Mouse (Mus musculus) G1E (cell line): Measurements from ENCODE around the gene Ccdc182. TPM values are rescaled to one million over a fixed set of nuclear protein-coding genes. Genes with fewer than 3 reads are reported as not detected.

Experiments
- ATAC-seq: 2 replicates; pipeline ENCODE4 v1.8.0; 2016; ENCODE audit warnings: mild to moderate bottlenecking; ENCODE audit not compliant: insufficient number of reproducible peaks, poor library complexity, low FRiP score, severe bottlenecking; ENCODE audit errors: extremely low read depth
- DNase-seq: peaks from one replicate; pipeline ENCODE4 v3.0.0; 2012; ENCODE audit warnings: low spot score
- H3K27me3 ChIP-seq: 2 replicates; pipeline ENCODE4 v1.6.1; 2012; ENCODE audit warnings: mild to moderate bottlenecking, low read length, inconsistent platforms; ENCODE audit not compliant: insufficient read depth
- H3K36me3 ChIP-seq: replicated peaks from 2 replicates; pipeline ENCODE3; 2012; ENCODE audit warnings: mild to moderate bottlenecking, inconsistent platforms
- H3K4me1 ChIP-seq: 2 replicates; pipeline ENCODE4 v1.6.1; 2012; ENCODE audit warnings: low read depth, low read length, inconsistent platforms, mixed read lengths; ENCODE audit not compliant: insufficient read depth
- H3K4me3 ChIP-seq: 2 replicates; pipeline ENCODE4 v1.5.1; 2012; ENCODE audit warnings: low read depth, mild to moderate bottlenecking, inconsistent platforms, low read length, moderate library complexity, mixed read lengths
- H3K9me3 ChIP-seq: replicated peaks from 2 replicates; pipeline ENCODE4 v1.6.1; 2012; ENCODE audit warnings: inconsistent platforms
- CTCF ChIP-seq: IDR thresholded peaks from 2 replicates; pipeline ENCODE4 v1.5.1; 2012; ENCODE audit warnings: low read depth, low read length, inconsistent platforms, mixed read lengths
- GATA1 ChIP-seq: IDR thresholded peaks from 2 replicates; pipeline ENCODE4 v1.6.1; 2012; ENCODE audit warnings: borderline replicate concordance, low read length, inconsistent platforms, mixed read lengths
- GATA2 ChIP-seq: IDR thresholded peaks from 2 replicates; pipeline ENCODE4 v1.6.1; 2012; ENCODE audit warnings: low read depth, low read length, inconsistent platforms, borderline replicate concordance
- POLR2AphosphoS5 ChIP-seq: IDR thresholded peaks from 2 replicates; pipeline ENCODE4 v1.6.1; 2012; ENCODE audit warnings: low read depth, low read length, inconsistent platforms; ENCODE audit not compliant: insufficient replicate concordance
- TAL1 ChIP-seq: conservative IDR thresholded peaks from 2 replicates; pipeline ENCODE4 v1.6.1; 2012; ENCODE audit warnings: low read depth, low read length, inconsistent platforms, mixed read lengths
- polyA plus RNA-seq: library from polyadenylated mRNA; stranded (reverse); fragments of >175 nt; gene quantifications from 2 replicates; pipeline ENCODE4 v1.2.3, GENCODE M21; 2012
- total RNA-seq, 2 experiments: library from RNA; stranded (forward) in 1 of 2; stranded (reverse) in 1 of 2; fragments of 200-1000 nt in 1 of 2; fragments of >200 nt in 1 of 2; fragmentation: Nextera tagmentation in 1 of 2; gene quantifications; 2 replicates each; pipeline ENCODE4 v1.2.3; 2014 to 2017

Gene Ccdc182
- total and polyA plus RNA-seq, 3 experiments: not detected

DNA sequence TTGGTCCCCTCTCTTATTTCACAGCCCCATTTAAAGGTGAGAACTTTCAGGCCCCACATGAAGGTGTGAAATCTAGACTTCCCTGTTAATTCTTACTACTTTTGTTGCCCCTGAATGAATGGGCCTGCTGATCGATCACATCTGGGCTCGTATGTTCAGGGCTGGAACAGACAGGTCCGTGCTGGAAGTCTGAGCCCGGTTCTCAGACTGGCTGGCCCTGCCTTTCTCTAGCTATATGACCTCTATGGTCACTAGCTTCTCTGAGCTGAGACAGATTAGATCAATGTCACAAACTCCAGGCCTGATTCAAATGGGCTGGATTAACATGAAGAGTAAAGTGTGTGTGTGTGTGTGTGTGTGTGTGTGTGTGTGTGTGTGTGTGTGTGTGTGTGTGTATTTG, 14.9 kb upstream of the Ccdc182 start:
- DNase-seq (no peak), ATAC-seq (no peak)
- peaks cover 16% of the 10 kb centered on the region for H3K27me3 ChIP-seq
- H3K9me3 ChIP-seq: no peaks in the 10 kb centered on the region
- no peaks in the 10 kb centered on the region for H3K36me3 ChIP-seq
- no peak for TF ChIP-seq GATA1
- H3K4me3 ChIP-seq: no peak overlapping the region
- no peaks in the 10 kb centered on the region for H3K4me1 ChIP-seq

GRCm38 (mm10) chr11:88280426-88280836, 13.4 kb upstream of the Ccdc182 start:
- no peak for TF ChIP-seq TAL1
- no peak for TF ChIP-seq GATA2
- TF ChIP-seq GATA1: no peak
- TF ChIP-seq CTCF: no peak
- no peak for TF ChIP-seq POLR2AphosphoS5
- Histone ChIP-seq H3K36me3 (no peaks in the 10 kb centered on the region), H3K9me3 (no peaks in the 10 kb centered on the region), H3K27me3 (peaks cover 15% of the 10 kb centered on the region), H3K4me1 (no peaks in the 10 kb centered on the region), H3K4me3 (no peak overlapping the region)
- DNase-seq (no peak), ATAC-seq (no peak)

DNA sequence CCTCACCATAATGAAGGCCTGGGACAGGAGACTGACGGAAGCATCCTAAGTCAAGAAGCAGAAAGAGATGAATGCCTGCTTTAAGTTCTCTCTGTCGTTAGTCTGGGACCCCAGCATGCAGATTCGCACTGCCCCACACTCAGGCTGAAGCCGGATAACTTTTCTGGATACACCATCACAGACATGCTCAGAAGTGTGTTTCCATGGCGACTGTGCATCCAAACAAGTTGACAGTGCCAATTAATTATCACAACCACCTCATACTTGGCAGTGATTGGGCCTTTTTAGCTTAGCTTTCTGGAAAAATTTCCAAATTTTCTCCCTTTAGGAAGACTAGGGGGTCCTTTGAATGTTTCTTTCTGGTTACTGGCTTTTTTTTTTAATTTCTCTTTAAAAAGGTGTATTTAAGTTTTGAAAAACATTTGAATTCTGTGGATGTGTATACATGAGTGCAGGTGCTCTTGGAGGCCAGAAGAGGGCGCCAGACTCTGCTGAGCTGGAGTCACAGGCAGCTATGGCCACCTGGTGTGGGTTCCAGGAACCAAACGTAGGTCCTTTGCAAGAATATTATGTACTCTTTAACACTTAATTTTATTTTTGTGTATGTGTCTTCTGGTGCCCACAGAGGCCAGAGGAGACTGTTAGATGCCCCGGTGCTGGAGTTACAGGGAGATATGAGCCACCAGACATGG, 12.3 kb upstream of the Ccdc182 start:
- no peak for ATAC-seq

DNA sequence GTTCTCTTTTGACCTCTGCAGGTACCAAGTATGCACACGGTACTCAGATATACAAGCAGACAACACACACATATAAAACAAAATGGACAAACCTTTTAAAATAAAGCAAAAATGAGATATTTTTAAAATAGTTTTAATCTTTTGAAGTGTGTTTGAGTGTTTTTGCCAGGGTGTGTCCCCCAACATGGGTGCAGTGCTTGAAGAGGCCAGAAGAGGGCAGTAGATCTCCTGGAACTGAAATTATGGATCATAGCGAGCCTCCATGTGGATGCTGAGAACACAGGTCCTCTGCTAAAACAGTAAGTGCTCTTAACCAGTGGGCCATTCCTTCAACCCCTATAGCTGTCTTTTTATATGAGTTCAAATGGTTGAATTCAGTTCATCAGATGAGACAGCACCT, 11.3 kb upstream of the Ccdc182 start:
- TF ChIP-seq CTCF (no peak), GATA2 (no peak), POLR2AphosphoS5 (no peak), GATA1 (no peak), TAL1 (no peak)
- no peaks in the 10 kb centered on the region for H3K4me1 ChIP-seq
- no peaks in the 10 kb centered on the region for H3K36me3 ChIP-seq
- no peak overlapping the region for H3K4me3 ChIP-seq
- no peaks in the 10 kb centered on the region for H3K9me3 ChIP-seq
- ATAC-seq (no peak), DNase-seq (no peak)
- H3K27me3 ChIP-seq: peaks cover 21% of the 10 kb centered on the region

More for the DNA sequence above, 12.3 kb upstream of the Ccdc182 start:
- H3K27me3 ChIP-seq: peaks cover 21% of the 10 kb centered on the region
- DNase-seq: no peak
- no peaks in the 10 kb centered on the region for H3K36me3 ChIP-seq
- H3K4me3 ChIP-seq: no peak overlapping the region
- no peaks in the 10 kb centered on the region for H3K4me1 ChIP-seq
- no peak for TF ChIP-seq POLR2AphosphoS5
- TF ChIP-seq GATA2: no peak
- TF ChIP-seq GATA1: no peak
- no peak for TF ChIP-seq CTCF
- TF ChIP-seq TAL1: no peak
- H3K9me3 ChIP-seq: no peaks in the 10 kb centered on the region

- Histone ChIP-seq H3K4me3 (no peak overlapping the region), H3K9me3 (no peaks in the 10 kb centered on the region), H3K27me3 (peaks cover 19% of the 10 kb centered on the region), H3K4me1 (no peaks in the 10 kb centered on the region), H3K36me3 (no peaks in the 10 kb centered on the region)
- DNase-seq: no peak
- no peak for ATAC-seq
- TF ChIP-seq POLR2AphosphoS5 (no peak), CTCF (no peak), TAL1 (no peak), GATA1 (no peak), GATA2 (no peak)
Observed at GRCm38 (mm10) chr11:88286019-88286418, 7.8 kb upstream of the Ccdc182 start.

- no peak for TF ChIP-seq CTCF
- TF ChIP-seq GATA1: no peak
- no peak for TF ChIP-seq POLR2AphosphoS5
- TF ChIP-seq GATA2: no peak
- TF ChIP-seq TAL1: no peak
- DNase-seq (no peak), ATAC-seq (no peak)
- Histone ChIP-seq H3K9me3 (no peaks in the 10 kb centered on the region), H3K4me3 (no peak overlapping the region), H3K4me1 (no peaks in the 10 kb centered on the region), H3K27me3 (peaks cover 30% of the 10 kb centered on the region), H3K36me3 (no peaks in the 10 kb centered on the region)
Observed at GRCm38 (mm10) chr11:88288400-88288799, 5.5 kb upstream of the Ccdc182 start.

GRCm38 (mm10) chr11:88288805-88289340, 5.0 kb upstream of the Ccdc182 start:
- Histone ChIP-seq H3K4me1 (no peaks in the 10 kb centered on the region), H3K36me3 (no peaks in the 10 kb centered on the region), H3K27me3 (peaks cover 33% of the 10 kb centered on the region), H3K9me3 (no peaks in the 10 kb centered on the region), H3K4me3 (no peak overlapping the region)
- ATAC-seq (no peak), DNase-seq (no peak)
- TF ChIP-seq GATA1 (no peak), GATA2 (no peak), POLR2AphosphoS5 (no peak), CTCF (no peak), TAL1 (no peak)
